Mouse (Mus musculus) retina, embryonic 14.5 days (tissue): ENCODE measurements around the gene 4930402H24Rik.
A peak's percentile ranks its signal among the peaks of the same experiment; 100 is the strongest.

ENCODE experiments used
- DNase-seq: peaks from one replicate; pipeline ENCODE4 v3.0.0-alpha.2; 2015; ENCODE audit warnings: low spot score

The 4930402H24Rik gene

GRCm38 (mm10) chr2:130730746-130731145 lies 175.5 kb downstream of the 4930402H24Rik start:
- DNase-seq: no peak

- DNase-seq: no peak
Observed at GRCm38 (mm10) chr2:130728906-130729585, 177.2 kb downstream of the 4930402H24Rik start.

GRCm38 (mm10) chr2:130727752-130728151 lies 178.5 kb downstream of the 4930402H24Rik start:
- no peak for DNase-seq

GRCm38 (mm10) chr2:130724369-130724768 lies 181.8 kb downstream of the 4930402H24Rik start:
- no peak for DNase-seq

GRCm38 (mm10) chr2:130717951-130718350 lies 188.3 kb downstream of the 4930402H24Rik start:
- no peak for DNase-seq

GRCm38 (mm10) chr2:130707057-130707456 lies 199.1 kb downstream of the 4930402H24Rik start:
- DNase-seq: no peak

- no peak for DNase-seq
Observed at GRCm38 (mm10) chr2:130706602-130707001, 199.6 kb downstream of the 4930402H24Rik start.

- no peak for DNase-seq
Observed at GRCm38 (mm10) chr2:130705178-130705577, 201.0 kb downstream of the 4930402H24Rik start.

GRCm38 (mm10) chr2:130704040-130705001 lies 201.9 kb downstream of the 4930402H24Rik start:
- DNase-seq: no peak

- peak; percentile 14 for DNase-seq
Observed at GRCm38 (mm10) chr2:130697821-130698266, 208.4 kb downstream of the 4930402H24Rik start.

GRCm38 (mm10) chr2:130697153-130697810 lies 208.9 kb downstream of the 4930402H24Rik start, which contains the start of gene Slc4a11:
Gene Slc4a11, minus strand, starts transcription at chr2:130697519.
- DNase-seq: peak; percentile 61

GRCm38 (mm10) chr2:130696700-130697152 lies 209.5 kb downstream of the 4930402H24Rik start:
- peak; percentile 24 for DNase-seq

- DNase-seq: no peak
Observed at GRCm38 (mm10) chr2:130693563-130693962, 212.6 kb downstream of the 4930402H24Rik start.

- no peak for DNase-seq
Observed at GRCm38 (mm10) chr2:130689011-130689410, 217.2 kb downstream of the 4930402H24Rik start.

- DNase-seq: no peak
Observed at GRCm38 (mm10) chr2:130685426-130685825, 220.8 kb downstream of the 4930402H24Rik start.

GRCm38 (mm10) chr2:130681531-130681930 lies 224.7 kb downstream of the 4930402H24Rik start:
- DNase-seq: no peak

GRCm38 (mm10) chr2:130679899-130680298 lies 226.3 kb downstream of the 4930402H24Rik start:
- DNase-seq: no peak

GRCm38 (mm10) chr2:130679154-130679553 lies 227.1 kb downstream of the 4930402H24Rik start:
- no peak for DNase-seq

GRCm38 (mm10) chr2:130677211-130677610 lies 229.0 kb downstream of the 4930402H24Rik start:
- no peak for DNase-seq

- DNase-seq: peak; percentile 91
Observed at GRCm38 (mm10) chr2:130667559-130667958, 238.6 kb downstream of the 4930402H24Rik start, which contains the start of gene Itpa. Gene Itpa, plus strand, starts transcription at chr2:130667610.

GRCm38 (mm10) chr2:130664102-130664701 lies 242.0 kb downstream of the 4930402H24Rik start, which contains the start of gene Ddrgk1:
Gene Ddrgk1, minus strand, starts transcription at chr2:130664659.
- peak; percentile 94 for DNase-seq
